Mouse (Mus musculus) E14TG2a.4 (cell line): ENCODE measurements around the gene Rnf216.

Experiments
- CTCF ChIP-seq: conservative IDR thresholded peaks from 2 replicates; pipeline ENCODE4 v1.5.1; 2014; ENCODE audit warnings: low read length
- NANOG ChIP-seq: IDR thresholded peaks from 2 replicates; pipeline ENCODE4 v1.6.1; 2014; ENCODE audit warnings: borderline replicate concordance, low read length, mixed read lengths

GRCm38 (mm10) chr5:143112281-143113246 lies at the start of gene Rnf216:
- peak; percentile 43 for TF ChIP-seq CTCF
- TF ChIP-seq NANOG: no peak
